Mouse (Mus musculus): ENCODE data around the gene Tmem97.
A peak's percentile ranks its signal among the peaks of the same experiment; 100 is the strongest.
"Not testable (repeated sequence)": the region's sequence is repeated elsewhere in the genome, so short reads cannot be mapped to it uniquely, and the experiment has no call there.

Gene Tmem97

DNA sequence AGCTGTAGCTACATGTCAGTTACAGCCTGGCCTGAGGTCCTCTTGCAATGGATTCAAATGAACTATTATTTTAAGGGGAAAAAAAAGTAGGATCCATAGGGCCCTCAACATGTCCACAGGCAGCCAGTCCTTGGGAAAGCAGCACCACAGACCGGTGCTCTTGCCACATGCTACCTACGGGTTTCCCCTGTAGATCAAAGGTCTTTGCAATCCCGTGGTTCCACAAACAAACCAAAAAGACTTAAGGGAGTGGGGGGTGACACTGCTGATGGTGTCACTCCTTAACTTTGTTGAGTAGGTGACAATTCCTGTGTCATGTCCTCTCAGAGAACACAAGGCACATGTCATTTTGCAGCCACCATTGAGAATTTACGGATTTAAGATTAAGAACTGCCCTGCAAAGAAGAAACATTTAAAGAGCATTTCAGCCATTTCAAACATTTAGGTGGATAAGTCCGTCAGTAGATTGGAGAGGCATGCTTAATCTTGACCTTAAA, 1.0 kb downstream of the Tmem97 start:
- no peak for DNase-seq

DNA sequence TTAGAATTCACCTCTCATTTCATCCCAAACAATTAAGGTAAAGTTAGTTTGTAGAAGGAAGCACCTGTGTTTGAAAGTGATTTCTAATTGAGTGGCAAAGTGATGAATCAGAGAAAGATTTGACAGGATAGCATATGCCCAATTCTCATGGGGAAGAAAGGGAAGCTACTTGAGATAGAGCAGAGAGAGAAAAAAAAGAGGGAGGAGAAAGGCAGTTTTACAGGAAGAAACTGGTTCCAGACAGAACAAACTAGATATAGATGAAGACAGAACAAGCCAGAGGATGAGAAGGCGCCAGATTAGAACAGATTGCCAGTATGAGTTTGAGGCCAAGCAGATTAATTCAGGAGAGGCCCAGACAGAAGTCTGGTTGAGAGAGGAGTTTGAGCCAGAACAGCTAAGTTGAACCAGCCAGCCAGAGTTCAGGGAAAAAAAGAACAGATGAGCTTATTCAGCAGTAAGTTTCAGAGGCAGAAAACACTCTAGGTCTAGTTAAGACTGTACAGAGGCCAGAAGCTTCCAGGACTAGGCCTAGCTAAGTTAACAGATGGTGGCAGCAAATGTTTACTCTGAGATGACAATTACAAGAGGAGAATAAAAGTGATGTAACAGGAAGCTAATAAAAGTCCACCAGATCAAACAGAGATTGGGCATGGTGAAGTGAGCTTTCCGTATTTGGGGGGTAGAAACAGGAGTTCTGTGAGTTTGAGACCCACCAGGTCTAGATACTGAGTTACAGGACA, 2.7 kb downstream of the Tmem97 start:
- DNase-seq = no peak

DNA sequence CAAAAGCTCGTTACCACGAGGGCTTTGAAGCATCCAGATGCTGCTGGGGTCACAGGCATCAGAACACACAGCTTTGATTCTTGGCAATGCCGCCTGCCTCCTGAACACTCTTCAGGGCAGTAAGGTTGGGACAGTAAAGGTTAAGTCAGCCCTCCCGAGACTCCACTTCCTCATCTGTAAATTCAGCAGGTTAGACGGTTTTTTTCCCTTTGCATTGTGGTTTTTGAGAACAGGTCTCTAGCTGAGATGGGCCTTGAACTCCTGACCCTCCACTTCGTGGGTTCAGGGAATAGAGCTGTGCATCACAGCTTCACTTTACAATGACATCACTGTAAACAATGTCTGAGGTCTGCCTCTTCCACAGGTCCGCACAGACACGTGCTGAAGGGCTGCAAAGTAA, 5.4 kb downstream of the Tmem97 start:
- DNase-seq = no peak

DNA sequence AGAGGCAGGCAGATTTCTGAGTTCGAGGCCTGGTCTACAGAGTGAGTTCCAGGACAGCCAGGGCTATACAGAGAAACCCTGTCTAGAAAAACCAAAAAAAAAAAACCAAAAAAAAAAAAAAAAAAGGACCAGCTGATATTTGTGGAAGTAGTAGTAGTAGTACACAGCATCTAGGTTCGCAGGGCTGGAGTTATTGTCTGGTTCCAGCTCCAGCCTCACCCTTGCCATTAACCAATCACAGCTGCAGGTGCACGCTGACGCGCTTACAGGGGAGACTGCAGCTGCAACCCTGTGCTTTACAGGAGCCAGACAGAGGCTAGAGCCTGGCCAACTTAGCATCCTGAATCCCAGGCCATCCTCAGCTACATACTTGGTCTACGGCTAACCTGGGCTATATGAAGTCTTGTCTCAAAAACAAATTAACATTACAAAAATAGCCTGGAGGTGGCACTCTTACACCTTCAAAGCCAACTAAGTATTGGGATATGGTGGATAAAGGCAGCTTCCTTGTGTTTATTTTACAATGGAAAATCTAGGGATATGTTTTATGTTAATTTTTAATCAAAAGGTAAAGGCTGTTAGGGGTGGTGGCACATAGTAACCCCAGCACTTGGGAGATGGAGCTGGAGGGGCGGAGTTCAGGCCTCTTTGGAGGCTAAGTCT, 6.0 kb downstream of the Tmem97 start:
- no peak for DNase-seq

DNA sequence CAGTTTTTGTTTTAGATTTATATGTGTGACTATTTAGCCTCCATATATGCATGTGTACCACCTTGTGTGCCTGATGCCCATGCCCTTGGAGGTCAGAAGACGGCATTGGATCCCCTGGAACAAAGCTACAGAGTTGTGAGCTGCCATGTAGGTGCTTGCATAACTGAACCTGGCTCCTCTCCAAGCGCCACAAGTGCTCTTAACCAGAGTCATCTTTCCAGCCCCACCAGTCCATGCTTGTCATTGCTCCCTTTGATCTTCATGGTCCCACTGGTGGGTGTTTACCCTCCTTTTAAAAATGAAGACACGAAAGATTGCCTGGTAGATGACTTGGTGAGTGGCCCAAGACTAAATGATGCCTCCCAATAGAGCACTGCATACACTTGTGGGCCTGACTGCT, 10.2 kb downstream of the Tmem97 start:
- DNase-seq = no peak

DNA sequence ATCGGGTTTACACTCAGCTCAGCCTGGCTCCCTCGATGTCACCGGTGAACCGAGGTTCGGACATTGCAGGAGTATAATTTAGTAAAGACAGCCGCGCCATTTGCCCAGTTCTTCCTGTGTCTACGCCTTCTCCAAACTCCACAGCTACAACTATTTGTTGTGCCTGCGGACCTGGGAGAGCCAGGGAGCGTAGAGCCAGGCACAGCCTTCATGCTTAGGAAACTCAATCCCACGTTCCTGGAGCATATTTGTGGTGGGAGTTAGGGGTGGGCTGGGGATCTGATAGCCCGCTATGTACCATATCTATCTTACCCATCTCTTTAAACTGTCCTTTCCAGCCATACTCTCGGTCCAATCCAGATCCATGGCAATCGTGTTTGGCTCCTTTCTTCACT, 13.9 kb downstream of the Tmem97 start:
- no peak for DNase-seq

DNA sequence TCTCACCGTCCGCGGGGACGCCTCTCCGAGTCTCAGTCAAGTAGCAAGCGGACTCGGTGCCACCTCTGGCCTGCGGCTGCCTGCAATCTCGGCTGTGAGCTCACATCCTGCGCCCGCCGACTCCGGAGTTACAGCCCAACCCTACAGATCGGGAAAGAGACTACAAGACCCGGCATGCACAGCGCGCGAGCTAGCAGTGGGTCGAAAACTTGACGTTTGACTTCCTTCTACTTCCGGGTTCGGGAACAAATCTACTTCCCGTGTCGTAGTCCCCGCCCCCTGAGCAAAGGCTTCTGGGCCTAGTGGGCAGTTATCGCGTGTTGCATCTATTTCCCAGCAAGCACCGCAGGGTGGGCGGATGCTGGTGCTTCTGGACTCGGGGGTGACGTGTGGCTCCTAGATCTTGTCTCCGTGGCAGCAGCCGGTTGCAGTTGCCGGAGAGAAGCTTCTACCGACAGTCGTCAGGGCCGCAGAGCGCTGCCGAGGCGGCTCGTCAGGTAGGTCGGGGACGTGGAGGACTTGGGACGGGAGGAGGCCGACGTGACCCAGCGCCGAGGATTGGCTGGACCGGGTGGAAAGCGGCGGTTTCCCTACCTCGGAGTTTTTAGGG, 14.4 kb downstream of the Tmem97 start, which contains the start of the genes Tnfaip1 and Ift20:
Gene Tnfaip1 (minus strand): TSS at position 253 of the 610 bp plus-strand sequence.
Gene Ift20 (plus strand): TSS at position 282 of the 610 bp plus-strand sequence.
- DNase-seq = peak; percentile 93 to 95

DNA sequence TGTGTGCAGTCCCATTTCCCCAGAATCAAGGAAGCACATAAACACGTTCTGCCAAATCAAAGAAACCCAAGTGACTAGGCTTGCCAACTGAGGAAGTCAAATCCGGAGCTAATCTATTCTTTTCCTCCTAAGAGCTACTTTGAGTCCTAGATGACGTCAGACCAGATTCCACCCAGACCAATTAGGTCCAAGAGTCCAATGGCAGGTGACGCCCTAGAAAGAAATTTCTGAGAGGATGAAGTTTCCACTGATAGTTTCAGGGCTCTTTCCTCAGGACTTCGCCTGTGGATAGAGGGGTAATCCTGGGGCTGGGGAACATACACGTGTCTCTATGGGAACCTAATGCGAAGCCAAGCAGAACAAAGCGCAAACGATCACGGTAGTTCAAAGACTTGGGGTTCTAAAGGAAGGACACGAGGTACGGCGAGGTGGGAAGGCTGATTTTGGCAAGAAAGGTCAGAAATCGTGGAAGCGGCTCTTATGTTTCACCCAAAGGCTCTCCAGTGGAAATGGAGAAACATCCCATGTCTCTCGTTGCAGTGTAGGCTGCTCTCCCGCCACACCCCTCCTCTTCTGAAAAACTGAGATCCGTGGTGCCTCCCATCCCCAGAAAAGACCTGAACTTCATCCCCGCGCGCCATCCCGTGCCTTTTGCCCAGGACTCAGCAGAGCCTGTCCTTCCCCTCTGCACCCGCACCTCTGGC, 15.0 kb downstream of the Tmem97 start:
- no peak for DNase-seq

DNA sequence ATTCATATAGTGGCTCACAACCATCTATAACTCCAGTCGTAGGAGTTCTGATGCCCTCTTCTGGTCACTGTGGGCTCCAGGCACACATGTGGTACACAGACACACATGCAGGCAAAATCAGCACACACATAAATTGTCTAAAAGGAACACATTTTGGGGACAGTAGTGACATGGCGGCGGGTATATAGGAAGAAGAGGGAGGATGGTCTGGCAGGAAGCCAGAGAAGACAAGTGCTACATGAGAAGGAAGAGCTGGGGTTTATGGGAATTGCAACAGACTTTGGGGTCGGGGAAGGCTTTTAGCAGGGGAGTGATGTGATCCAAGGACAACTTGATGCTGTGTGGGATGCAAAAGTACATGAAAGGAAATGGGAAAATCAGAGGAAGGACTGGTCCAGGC, 16.1 kb downstream of the Tmem97 start:
- DNase-seq = no peak

DNA sequence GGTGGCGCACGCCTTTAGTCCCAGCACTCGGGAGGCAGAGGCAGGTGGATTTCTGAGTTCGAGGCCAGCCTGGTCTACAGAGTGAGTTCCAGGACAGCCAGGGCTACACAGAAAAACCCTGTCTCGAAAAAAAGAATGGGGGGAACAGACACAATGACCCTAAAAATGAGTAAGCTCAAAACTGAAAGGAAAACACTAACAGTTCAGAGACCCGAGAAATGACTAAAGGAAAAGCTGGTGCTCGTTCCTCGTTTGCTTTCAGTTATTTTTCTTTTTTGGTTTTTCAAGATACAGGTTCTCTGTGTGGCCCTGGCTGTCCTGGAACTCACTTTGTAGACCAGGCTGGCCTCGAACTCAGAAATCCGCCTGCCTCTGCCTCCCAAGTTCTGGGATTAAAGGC, 19.1 kb downstream of the Tmem97 start:
- not testable (repeated sequence) for DNase-seq

DNA sequence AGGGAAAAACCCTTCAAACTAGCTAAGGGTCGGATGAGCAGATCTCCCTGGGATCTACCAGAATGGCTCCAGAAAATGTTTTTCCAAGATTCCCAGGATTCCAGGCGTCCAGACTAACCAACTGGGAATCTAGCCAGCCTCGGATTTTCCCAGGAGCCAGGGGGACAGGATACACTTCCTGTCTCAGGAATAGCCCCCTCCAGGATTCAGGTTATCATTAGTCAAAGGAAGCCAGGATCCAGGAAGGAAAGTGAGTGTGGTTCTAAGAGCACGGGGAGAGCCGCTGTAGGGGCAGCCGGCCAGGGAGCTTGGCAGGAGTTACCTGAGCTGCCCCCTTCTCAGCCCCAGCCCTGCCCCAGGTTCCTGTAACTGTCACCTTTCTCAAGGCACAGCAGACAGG, 19.5 kb downstream of the Tmem97 start:
- DNase-seq = no peak

DNA sequence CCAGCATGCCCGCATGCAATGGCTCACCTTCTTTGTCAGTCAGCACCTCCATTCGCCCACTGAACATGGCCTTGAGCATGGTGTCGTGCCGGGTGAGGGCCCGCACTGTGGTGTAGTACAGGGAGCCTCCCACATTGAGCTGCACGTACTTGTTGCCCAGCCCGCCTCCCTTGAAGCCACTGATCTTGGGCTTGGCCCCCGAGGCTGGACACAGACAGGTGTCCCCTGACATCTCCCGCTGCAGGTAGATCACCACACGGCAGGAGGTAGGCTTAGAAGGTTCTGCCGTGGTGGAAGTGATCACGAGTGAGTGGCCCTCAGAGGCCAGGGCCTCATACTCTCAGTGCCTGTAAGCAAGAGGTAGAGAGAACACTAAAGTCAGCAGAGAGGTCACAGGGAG, 20.6 kb downstream of the Tmem97 start:
- no peak for DNase-seq

DNA sequence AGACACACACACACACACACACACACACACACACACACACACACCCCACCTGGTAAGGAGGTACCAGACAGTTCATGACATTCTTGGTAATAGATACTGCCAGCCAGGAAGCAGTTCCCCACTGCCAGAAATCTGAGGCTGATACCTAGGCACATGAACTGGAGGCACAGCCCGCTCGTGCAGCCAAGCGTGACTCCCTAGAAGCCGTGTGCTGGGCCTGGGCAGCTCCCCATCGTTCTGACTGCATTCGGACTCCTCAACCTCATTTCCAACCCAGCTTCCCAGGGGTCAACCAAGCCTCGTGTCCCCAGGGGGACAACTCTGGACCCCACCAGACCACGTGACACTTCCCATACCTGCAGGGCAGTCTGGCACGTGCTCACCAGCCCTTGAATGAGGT, 21.9 kb downstream of the Tmem97 start:
- no peak for DNase-seq

DNA sequence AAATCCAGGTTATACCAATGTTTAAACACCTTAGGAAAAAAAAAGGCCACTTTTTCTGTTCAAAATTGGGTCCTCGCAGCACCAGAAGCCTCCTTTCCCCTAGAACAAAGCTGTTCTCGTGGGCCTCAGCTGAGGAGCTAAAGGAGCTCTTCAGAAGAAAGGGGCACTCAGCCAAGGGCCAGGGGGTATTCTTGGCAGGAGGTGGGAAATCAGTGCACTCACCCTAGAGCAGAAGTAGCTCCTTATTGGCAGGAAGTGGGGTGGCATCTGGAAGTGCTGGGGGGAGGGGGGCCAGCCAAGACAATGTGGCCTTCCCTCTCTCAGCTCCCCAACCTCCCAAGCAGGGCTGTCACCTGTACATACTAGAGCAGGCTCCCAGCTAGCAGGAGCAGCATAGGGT, 25.7 kb downstream of the Tmem97 start:
- DNase-seq = no peak

DNA sequence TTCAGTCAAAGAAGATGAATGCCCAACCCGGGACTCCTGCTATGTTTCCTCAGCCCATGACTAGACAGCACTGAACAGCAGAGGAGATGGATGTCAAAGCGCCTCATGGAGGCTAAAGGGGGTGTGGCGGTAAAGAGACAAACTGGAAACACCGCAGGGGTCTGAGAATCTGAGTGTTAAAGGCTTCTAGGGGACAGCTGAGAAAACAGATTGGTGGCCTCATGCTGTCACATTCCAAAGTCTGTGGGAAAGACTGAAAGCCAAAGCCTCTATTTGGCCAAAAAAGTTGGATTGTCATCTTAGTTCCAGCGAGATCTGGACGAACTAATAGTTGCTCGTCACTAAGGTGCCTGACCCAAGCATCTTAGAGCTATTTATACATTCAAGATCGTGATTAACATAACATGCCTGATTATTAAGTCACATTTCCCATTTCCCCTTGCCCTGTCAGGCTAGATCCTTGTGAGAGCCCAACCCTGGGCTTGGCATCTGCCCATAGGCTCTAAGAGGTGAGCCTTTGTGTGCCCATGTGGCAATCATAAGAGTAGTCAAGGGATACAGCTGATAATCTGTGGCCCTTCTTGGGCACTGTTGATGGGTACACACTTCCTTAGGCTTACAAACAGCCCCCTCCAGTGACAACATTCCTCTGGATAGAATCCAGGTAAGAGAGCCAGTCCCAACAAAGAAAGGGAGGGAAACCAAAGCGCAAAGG, 27.2 kb downstream of the Tmem97 start:
- no peak for DNase-seq

DNA sequence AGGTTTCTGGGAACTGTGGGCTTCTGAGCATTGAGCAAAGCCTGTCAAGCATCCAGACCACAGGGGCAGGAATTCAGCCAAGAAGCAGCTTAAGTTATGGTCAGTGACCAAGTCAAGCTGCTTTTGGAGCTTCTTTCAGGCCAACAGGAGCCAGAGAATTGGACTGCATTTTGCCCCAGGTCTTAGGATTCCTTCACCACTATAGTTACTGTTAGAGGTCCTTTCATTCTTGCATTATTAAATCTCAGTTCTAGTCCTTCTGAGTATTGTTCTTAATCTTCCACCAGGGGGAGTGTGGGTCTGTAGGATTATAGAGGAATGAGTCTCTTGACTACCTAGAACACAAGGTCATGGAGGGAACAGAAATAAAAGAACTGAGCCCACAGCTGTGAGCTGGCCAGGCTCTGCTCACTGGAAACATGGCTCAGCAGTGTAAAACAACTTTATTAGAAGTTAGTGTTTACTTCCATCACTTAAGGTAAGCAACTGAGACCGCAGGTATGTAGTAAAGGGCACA, 28.0 kb downstream of the Tmem97 start:
- no peak for DNase-seq

DNA sequence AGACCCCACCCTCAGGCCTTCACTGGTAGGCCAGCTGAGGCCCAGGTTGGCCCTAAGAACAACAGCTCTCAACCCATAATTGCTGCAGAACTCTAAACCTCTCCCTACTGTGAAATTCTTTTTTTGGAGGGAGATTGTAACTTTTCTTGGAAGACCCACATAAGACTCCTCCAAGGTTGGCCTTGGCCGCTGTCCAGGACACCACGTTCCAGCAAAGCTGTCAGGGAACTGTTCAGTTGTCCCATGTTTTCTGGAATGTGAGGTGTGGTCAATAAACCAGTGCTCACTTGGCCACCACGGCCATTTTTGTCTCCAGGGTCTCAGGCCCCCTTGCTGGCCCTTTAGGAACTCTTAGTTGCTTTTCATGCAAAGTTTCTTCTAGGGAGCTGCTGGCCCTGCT, 28.7 kb downstream of the Tmem97 start:
- no peak for DNase-seq

DNA sequence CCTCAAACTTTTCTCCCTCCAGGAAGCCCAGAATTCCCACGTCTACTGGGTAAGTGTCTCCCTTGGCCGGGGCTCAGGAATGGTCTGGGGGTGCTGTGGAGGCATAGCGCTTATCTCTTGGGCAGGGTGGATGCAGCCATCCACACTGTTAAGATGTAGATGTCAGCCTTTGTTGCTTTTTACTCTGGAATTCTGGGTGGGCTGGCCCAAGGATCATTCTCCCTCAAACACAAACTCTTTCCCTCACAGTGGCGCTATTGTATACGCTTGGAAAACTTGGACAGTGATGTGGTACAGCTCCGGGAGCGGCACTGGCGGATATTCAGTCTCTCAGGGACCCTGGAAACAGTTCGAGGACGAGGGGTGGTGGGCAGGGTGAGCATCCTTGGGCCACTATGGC, 31.6 kb downstream of the Tmem97 start:
- no peak for DNase-seq

DNA sequence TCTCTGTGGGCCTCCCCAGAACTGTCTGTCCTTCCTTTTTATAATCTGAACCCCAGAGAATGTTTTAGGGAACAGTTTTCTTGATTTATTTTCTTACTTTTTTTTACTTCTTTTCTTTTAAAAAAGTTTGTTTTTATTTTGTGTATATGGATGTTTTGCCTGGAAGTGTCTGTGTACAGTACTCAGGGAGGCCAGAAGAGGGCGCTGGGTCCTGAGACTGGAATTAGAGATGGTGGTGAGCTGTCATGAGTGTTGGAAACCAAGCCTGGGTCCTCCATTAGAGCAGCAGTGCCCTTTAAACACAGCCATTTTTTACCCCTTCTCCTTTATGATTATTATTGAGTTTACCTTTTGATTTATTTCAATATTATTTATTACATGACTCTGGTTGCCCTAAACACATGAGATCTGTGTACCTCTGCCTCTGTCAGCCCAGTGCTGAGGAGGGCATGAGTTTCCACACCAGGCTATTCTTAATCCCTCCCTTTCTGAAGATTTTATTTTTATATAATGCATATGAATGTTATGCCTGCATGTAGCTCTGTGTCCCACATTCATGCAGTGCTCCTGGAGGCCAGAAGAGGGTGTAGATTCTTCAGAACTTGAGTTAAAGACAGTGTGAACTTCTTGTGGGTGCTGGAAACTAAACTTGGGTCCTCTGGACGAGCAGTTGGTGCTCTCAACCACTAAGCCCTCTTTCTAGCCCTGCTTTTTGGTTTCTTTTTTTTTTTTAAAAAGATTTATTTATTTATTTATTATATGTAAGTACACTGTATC, 34.8 kb downstream of the Tmem97 start:
- no peak for DNase-seq

DNA sequence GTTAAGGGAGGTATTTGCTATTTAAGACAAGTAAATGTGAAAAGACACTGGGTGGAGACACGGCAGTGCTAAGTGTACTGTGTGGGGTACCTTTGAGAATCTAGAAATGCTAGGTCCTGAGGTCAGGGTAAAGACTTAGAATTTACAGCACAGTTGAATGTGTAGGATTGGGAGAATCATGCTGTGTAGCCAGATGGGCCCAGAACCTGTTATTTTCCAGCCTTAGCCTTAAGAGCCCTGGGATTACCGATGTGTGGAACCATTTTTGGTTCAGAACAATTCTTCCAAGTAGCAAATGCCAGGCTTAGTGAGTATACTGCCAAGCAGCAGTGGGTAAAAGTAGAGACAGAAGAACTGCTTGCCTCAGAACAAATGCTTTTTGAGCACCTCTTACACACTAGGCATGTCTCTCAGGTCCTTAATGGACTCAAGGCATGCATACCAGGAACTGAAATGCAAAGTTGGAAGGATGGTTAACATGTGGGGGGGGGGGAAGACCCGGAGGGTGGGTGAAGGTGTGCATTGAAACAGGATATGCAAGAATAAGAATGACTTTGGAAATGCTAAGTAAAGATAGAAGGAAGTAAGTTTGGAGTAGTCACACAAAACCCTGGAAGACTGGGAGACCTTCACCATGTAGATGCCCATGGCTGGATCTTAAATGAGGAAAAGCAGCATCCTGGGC, 37.3 kb downstream of the Tmem97 start:
- DNase-seq = no peak

Data from spleen, adult 18-20 months (tissue).